Mouse (Mus musculus) urinary bladder, adult 2 months (tissue): ENCODE results near the gene Cbx7. TPM values are rescaled to one million over a fixed set of nuclear protein-coding genes. Genes with fewer than 3 reads are reported as not detected.

Experiments
- DNase-seq: peaks from one replicate; pipeline ENCODE4 v3.0.0; 2022; ENCODE audit warnings: low spot score
- polyA plus RNA-seq: library from polyadenylated mRNA; depleted of rRNA; stranded (reverse); fragments of >200 nt; gene quantifications from 2 replicates; pipeline ENCODE4 v1.2.3, GENCODE M21; 2012

The Cbx7 gene
- polyA plus RNA-seq, 1 experiment = 57.3 TPM

DNA sequence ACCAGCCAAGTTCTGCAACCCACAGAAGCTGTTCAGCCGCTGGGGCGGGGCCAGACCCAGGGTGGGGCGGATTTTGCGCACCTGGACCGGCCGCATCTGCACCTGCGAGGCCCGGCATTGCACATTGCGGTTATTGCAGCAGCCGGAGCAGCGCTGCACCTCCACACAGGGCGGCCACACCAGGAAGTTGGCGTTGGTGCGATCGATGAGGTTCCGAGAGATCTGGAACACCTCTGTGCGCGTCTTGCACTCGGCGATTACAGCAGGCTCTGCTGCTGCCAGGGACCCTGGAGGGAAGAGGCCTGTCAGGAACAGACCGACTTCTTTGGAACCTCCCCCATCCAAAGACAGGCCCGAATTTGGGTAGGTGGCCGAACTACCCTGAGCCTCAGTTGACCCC lies 30.7 kb upstream of the Cbx7 start:
- no peak for DNase-seq

DNA sequence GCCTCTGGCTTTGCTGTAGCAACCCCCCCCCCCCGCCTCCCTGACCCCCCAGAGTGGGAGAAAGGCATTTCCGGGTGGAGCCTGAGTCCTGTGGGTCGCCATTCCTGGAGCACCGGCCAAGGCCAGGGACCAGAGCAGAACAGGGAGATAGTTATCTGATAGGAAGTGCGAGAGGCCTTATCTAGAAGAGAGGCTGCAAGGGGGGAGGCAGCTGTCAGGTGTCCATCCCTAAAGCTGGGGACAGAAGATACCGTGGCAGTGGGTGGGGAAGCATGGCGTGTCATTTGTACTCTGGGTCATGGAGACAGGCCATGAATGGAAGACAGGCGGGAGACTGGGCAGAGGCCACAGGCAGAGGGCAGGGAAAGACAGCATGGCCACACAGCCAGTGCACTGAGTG lies 29.8 kb upstream of the Cbx7 start:
- no peak for DNase-seq

DNA sequence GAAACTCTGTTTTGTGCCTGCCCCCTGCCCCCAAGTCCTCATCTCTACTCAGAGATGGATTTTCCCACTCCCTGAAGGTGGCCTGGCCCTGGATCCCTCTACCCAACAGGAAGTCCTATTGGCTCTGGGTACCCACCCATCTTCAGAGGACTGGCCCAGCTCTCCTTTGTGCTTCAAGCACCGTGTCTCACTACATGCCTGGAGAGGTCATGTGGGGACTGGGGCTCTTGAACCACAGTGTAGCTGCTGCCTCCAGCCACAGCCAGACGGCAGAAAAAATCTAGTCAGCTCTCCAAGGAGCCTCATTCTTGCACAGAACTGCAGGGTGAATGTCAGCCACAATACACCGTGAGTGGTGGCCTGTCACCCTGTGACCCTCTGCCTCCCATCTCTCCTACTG lies 27.1 kb upstream of the Cbx7 start:
- DNase-seq = no peak

DNA sequence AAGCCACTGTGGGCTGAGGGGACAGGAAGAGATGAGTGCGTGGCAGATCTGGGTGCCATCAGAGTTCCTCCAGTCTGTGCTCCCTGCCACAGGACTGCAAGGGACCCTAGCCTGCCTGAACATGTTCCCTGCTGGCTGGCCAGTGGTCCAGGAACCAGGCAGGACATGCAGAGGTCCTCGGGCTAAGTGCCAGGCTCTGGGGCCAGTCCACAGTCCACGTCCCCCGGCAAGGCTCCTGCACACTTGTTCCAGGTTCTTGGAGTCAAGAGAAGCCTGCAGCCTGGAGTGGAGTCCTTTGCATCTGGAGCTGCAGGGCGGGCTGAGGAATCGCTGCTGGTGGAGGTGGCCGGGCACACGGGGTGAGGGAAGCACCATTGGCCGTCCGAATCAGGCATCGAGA lies 25.9 kb upstream of the Cbx7 start:
- DNase-seq = no peak

DNA sequence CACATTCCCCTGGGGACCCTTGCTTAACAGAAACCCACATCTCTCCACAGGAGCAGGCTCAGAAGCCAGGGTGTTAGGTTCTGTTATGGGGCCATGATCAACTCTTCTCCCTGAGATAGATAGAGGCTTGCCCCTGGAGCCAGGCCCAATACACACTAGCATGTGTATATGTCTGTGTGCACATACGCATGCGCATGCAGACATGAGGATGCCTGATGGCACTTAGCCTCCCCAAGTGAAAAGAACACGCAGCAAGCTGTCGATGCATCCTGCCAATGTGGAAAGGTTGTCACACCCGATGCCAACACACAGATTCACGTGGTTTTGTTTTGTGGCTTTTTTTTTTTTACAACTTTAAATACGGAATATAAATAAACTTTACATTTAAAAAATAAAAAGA lies 24.6 kb upstream of the Cbx7 start:
- no peak for DNase-seq

DNA sequence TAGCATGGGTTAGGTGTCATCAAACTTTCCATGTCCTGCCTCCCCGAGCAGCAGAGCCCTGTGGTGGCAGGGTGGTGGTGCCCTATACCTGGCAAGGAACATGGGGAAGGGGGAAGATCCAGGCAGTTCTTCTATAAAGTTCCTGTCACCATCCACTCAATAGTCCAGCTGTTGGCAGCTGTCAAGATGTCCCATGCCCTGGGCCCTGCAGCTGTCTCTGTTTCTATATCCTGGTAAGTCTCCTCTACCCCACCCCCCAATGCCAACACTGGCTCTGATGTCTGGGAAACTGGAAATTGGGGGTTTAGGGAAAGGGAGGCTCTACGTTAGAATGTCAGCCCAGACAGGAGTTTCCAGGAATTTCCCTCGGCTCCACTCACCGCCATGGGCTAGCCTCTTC lies 23.6 kb upstream of the Cbx7 start:
- no peak for DNase-seq

DNA sequence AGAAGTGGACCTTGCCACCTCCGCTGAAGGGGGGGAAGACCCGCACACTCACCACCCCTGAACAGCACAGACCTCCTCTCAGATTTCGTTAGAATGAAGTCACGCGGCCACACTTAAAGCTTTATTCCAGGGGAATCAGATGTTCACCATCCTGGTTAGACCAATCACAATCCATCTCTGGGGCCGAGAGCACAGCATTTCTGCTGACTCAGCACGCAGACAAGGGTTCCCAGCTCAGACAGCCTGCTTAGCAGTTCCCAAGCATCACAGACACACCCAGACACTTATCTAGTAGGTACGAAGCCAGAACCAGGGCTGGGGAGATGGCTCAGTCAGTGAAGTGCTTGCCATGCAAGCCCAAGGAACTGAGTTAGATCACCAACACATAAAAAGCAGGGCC lies 15.3 kb upstream of the Cbx7 start:
- DNase-seq = no peak

DNA sequence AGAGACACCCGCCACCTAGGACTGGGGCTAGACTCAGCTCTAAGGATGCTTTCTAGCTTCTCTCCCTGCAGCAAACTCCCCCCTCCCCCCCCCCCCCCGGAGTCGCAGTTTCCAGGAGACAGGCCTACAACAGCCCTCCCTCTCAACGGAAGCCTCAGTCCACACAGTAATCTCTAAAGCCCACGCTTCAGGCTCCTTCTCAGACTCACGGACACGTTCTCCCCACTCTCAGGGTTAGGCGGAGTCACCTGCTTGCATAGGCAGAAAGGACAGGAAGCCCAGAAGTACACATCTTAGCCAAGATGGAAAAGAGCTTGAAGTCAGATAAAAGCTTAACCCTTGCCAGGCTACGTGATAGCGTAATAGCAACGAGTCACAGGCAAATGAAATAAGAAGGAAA lies 14.6 kb upstream of the Cbx7 start:
- no peak for DNase-seq

DNA sequence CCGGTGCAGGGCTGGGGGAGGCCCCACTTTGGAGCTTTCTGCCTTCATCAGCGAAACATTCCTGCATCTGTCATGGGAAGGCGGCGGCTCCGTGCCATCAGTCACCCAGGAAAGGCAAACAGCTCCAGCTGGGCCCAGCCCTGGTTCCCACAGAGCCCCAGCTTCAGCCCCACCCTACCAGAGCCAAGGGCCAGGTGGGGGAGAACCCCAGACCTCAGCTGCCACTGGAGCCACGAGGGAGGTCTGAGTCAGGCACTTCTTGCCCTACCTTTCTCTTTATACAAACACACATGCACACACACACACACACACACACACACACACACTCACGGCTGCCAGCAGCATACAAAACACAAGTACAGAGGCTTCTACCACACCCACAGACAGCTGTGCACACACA lies 13.2 kb upstream of the Cbx7 start:
- no peak for DNase-seq

DNA sequence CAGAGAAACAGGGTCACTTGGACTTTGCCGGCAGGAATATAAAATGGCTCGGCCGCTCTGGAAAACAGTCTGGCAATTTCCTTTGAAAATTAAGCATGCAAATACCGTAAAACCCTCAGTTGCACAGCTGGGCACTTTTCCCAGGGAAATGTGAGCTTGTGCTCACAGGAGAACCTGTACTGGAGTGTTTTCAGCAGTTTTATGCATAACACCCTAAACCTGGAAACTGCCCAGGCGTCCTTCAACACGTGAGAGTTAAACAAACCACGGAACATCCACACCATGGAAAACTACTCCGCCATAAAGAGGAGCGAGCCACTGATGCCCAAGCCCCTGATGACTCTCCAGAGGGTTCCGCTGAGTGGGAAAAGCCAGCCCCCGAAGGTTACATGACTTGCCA lies 9.8 kb upstream of the Cbx7 start:
- DNase-seq = no peak

DNA sequence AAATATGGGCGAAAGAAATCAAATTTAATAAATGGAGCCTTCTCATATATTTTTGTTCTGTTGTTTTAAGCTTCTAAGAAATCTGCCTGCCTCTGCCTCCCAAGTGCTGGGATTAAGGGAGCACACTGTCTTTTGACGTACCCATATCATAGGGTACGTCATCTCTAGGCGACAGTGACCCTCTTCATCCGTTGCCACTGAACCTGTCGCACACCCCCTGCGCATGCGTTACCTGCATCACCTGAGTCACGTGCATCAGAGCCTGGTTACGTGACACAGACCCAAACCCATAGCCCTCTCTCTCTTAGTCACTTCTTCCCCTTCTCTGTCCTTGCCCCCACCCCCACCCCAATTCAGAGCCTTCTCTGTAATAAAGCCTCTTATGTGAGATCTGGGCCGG lies 1.3 kb upstream of the Cbx7 start:
- DNase-seq = no peak

DNA sequence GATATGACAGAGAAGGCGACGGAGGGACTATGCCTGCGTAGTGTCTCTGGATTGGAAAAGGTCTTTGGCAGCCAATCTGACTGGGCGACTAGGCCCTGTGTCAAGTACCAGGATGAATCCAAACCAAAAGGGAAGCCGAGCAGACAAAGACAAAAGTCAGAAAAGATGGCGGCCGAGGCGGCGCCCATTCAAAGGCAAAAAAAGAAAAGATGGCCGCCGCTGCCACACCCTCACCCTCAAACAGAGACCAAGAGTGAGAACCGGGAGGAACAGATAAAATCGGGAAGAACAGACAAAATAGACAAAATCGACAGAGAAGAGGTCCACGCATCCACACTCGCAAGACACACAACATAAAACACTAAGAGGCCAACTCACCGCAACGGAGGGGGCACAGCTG lies 428 bp downstream of the Cbx7 start:
- no peak for DNase-seq

DNA sequence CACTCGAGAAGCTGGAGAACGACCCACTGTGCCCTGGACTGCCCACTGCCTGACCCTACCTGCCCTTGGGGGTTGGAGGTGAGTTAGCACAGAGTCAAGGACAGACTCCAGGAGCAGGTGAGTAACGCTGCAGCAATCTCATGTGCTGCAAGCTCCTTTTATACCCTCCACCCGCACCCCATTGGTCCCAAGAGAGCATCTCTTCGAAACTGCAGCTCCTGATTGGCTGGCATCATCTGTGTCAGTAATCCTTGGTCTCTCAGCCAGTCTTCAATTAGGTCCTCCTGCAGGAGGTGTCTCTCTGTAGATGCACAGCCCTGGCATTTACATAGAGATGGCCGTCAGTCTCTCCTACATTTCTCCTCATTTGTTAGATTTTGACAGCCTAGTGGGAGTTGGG lies 3.6 kb downstream of the Cbx7 start:
- no peak for DNase-seq

DNA sequence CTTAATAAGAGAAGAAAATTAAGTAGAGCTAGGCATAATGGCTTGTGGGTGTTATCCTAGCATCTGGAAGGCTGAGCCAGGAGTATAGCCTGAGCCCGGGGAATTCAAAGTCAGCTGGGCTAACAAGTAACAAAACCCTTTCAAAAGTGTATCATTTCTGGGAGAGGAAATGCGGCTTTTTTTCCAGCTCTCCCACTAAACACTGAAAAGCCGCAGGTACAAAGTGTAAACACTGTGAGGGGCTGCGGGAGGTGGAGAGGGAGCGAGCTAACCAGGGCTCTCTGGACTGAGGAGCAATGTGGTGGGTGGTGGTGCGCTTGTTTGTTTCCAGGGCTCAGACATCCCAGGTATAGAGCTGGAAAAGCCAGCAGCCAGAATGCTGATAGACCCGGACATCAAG lies 6.5 kb downstream of the Cbx7 start:
- no peak for DNase-seq

DNA sequence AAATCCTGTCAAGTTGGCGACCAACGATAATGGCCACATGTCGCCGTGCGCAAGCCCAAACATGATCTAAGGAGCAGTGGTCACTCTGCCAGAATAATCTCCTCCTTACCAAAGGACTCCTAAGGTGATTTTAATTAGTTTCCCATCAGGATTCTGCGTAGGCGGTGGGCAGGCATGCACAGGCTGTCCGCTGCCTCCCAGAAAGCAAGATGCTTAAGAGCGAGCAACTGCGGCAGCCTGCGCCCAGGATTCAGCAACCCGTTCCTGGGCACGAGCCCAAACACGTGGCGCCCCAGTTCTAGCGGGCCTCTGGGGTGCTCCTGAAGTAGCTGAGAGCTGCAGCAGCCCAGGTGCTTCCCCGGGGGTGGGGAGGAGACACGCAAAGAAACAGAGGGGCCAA lies 8.3 kb downstream of the Cbx7 start:
- DNase-seq = no peak

DNA sequence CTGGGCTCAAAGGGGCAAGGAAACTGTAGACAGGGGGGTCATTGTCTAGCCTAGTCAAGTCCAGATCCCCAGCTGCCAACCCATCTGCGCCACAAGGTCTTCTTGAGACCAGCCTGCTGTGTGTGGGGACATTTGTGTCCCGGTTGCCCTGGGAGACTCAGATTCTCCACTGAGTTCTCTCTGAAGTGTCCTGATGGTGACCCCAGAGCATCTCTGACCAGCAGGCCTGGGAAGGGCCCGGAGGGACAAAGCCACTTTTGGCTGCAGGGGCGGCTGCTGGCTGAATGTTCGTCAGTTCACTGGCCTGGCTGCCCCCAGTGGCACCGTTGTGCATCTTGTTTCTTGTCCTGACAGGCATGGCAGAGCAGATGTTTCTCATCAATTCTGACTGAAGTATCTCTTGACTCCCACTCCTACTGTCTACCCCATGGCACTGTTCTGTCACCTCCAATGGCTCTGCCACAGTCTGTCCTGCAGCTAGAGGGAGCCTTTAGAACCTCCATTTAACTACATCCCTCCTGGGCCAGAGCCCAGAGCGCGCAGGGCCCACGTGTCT lies 9.5 kb downstream of the Cbx7 start:
- no peak for DNase-seq

DNA sequence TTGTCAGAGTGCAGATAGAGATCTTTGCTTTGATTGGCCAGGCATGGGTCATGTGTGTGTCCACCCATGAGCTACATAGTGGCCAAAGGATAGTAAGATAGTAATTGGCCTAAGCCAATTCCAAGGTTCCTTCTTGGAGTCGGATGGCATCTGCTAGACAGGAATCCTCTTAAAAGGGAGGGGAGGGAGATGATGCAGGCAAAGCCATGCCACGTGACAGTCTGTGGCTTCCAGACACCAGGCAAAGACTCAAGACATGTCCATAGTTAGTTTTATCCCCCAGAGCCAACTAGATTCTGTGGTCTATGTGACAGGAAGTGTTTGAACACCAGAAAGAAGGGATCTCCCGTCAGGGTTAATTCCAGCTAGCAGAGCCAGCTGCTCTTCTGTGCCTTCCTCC lies 12.5 kb downstream of the Cbx7 start:
- DNase-seq = no peak

DNA sequence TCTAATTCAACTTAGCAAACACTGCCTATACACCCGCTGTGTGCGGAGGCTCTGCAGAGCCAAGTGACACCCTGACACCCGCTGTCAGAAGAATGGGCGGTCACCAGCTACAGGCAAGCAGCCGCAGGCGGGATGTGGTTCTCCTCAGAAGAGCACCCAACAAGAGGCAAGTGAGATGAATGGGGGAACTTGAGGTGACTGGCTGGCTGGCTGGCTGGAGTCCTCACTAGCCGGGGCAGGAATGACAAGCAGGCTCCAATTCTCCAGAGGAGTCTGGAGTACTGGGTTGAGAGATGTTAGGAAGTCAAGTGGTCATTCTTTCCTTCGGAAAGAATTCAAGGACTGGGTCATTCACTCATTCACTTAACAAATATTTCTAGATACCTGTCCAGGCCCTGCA lies 14.4 kb downstream of the Cbx7 start:
- no peak for DNase-seq

DNA sequence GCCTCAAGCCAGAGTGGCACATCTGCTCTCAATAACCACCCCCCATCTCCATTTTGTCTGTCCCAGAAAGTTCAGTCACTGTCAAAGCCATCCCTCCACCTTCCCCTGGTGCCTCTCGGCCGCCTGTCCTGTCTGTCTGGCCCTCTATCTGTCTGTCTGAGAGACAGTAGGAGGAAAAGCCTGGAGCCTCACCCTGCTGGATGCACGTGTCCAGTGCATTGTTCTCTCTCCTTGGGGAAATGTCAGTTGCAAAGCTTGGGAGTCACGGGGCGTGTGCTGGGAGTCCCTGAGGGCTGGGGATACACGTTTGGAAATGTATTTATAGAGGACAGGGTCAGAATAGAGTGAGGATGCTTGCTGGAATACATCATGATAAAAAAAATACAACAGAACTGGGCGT lies 17.4 kb downstream of the Cbx7 start:
- no peak for DNase-seq

DNA sequence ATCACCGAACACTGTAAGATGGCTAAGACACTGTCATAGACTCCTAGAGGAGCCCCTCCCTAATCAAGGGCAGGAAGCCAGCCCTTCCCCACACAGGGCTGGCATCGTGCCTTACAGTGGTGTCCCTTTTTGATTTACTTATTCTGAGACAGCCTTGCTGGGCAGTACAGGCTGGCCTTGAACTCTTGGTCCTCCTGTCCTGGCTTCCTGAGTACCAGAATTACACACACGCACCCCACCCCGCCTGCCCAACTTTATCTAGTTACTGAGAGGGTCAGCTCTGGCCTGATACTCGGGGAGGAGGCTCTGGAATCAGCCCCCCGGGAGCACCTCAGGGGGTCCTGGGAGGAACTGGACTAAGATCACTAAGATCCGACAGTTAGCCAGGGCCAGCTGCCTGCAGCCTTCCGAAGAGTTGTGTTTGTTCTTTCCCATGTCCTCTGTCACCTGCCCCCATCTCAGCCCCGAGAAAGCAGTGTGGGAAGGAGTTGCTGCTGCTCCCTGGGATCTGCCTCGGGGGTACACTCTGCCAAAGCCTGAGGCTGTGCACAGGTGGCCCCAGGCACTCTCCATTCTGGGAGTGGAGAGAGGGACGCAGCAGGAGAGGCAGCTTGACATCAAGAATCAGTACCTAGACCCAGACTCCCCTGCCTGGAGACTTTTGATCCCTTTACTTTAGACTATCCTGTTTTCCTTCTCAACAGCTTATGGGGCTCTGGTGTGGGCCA lies 18.3 kb downstream of the Cbx7 start:
- DNase-seq = no peak

DNA sequence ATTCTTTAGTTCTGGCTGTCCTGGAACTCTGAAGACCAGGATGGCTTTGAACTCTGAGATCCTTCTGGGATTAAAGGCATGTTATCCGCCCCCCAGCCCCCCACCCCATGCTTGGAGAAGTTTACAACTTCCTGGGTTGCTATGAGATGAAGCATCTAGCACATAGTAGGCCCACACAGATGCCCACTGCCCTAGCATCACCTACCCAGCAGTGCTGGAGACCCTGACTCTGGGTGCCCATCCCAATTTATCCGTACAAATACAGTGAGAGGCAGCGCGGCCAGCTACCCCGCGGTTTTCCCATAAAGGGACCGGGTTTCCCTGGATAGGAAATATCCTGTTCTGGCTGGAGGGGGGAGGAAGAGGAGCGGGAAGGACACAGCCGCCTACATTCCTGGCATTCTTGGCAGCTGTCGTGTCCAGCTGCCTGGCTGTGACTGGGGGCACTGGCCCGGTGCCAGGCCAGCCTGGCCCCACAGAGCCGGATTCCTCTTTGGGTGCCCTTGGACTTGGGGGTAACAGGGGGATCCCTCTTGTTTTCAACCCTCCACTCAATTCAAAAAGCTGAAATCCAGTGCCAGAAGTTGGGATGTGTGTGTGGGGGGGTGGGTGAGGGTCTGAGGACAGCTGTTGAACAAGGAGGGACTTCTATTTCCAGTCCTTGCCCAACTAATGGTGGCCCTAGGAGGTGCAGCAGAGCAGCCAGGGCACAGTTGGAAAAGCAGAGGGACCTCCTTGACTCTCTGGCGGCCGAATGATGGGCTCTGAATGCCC lies 19.0 kb downstream of the Cbx7 start:
- DNase-seq = no peak

DNA sequence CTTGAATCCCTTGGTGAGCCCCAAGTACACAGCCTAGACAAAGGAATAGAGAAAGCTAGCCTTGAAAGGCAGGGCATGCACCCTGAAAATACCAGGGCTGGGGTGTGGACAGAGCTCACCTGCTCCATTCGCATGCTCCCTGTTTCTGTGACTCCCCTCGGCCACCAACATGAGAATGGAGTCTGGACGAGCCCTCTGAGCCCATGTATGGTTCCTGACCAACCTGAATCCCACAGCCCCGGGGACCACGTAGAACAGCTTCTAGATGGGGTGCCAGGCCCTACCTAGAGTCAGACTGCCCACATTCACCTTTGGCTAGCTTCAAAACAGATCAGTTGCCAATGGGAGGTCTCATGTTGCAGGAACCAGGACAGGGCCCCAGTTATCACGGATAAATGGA lies 19.7 kb downstream of the Cbx7 start:
- no peak for DNase-seq

DNA sequence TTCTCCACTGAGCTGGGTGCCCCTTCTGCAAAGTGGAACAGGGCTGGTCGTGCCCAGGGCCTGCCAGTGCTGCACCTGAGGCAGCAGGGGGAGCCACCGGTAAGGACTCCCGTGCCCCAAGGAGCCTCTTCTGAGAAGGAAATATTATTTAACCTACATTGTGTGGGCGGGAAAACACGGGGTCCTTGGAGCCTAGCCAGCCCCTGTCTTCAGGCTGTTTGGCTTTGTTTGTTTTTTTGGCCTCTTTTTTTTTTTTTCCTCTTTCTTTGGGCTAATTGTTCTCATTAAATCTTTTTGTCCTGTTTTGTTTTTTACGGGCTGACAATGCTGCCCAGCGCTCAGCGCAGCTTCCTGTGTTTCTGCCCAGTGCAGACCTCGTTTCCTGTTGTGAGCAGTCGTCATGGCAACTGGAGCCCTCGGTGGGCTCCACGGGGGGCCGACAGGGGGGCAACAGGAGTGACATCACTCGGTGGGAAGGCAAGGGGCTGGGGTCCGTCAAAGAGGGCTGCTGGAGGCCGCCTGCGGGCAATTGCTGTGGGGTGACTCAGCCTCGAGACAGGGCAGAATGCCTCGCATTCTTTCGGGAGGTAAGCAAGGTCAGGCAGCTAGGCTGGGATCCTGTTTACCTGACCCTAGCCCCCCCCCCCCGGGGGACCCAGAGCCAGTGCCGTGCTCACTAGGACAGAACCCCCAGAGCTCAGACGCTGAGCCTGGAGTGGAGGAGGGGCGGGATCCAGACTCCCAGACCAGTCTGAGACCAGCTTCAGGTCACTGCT lies 20.5 kb downstream of the Cbx7 start:
- no peak for DNase-seq
